In genomic region chr8:80807807-80808505, GRCm38 (mm10) we compare ENCODE assay signal across 8 mouse cellular contexts.
DNase-seq lines count a peak whose midpoint lies in the region; ATAC-seq and TF ChIP-seq lines count a peak whose summit lies in the region.

No protein-coding gene starts in this region.

- H3K9ac ChIP-seq in hindbrain, embryonic 12.5 days = no peak overlapping the region
- 0 out of 2 replicates have a peak overlapping the region, but pooled peaks have one; percentile 29 for H3K9ac ChIP-seq in midbrain, postnatal 0 days (replicated peaks; ENCODE audit: low read length, poor library complexity, severe bottlenecking)

- peak; percentile 24; the same call in 1 of the 2 replicates for ATAC-seq in hindbrain, embryonic 12.5 days (ENCODE audit: low FRiP score)
- ATAC-seq in midbrain, postnatal 0 days (ENCODE audit: low FRiP score) = no peak

- no peaks in the 10 kb centered on the region for H3K36me3 ChIP-seq in kidney, adult 2 months (ENCODE audit: control insufficient read depth, insufficient read depth, low read length)
- H3K36me3 ChIP-seq in hindbrain, embryonic 12.5 days = no peaks in the 10 kb centered on the region
- no peaks in the 10 kb centered on the region for H3K36me3 ChIP-seq in midbrain, postnatal 0 days (ENCODE audit: insufficient read depth, low read length)

- no peaks in the 10 kb centered on the region for H3K9me3 ChIP-seq in hindbrain, embryonic 12.5 days (replicated peaks)
- no peaks in the 10 kb centered on the region for H3K9me3 ChIP-seq in midbrain, postnatal 0 days (ENCODE audit: low read length)

- H3K4me2 ChIP-seq in hindbrain, embryonic 12.5 days (replicated peaks) = peak overlapping the region; percentile 17; the same call in 1 of the 2 replicates
- H3K4me2 ChIP-seq in midbrain, postnatal 0 days (ENCODE audit: low read depth, low read length, poor library complexity, severe bottlenecking) = no peak overlapping the region

- TF ChIP-seq POLR2A in kidney, adult 2 months (IDR thresholded peaks at IDR 0.05; ENCODE audit: low read depth, low read length) = no peak

- no peak overlapping the region for H3K4me3 ChIP-seq in kidney, adult 2 months (ENCODE audit: insufficient read depth, low read depth, low read length)
- no peak overlapping the region for H3K4me3 ChIP-seq in hindbrain, embryonic 12.5 days
- no peak overlapping the region for H3K4me3 ChIP-seq in midbrain, postnatal 0 days (ENCODE audit: low read depth, low read length)

- 28% methylated on average over 13 of the region's 13 CpGs for WGBS in kidney, adult 2 months
- 34% methylated on average over 13 of the region's 13 CpGs for WGBS in hindbrain, embryonic 12.5 days
- 25% methylated on average over 13 of the region's 13 CpGs for WGBS in midbrain, postnatal 0 days

- no peak for DNase-seq in kidney, adult 2 months
- no peak for DNase-seq in kidney, postnatal 25 days
- peak; percentile 62 for DNase-seq in embryo, embryonic 11 days
- no peak for DNase-seq in midbrain, postnatal 0 days (ENCODE audit: low spot score)
- no peak for DNase-seq in natural killer cell, adult 2 months (ENCODE audit: low spot score in 2 of 2)
- DNase-seq in urinary bladder, postnatal 4 days (ENCODE audit: low spot score in 2 of 2) = no peak
- DNase-seq in left cerebral cortex, adult 8-10 months (ENCODE audit: low spot score in 2 of 2) = no peak

- H3K4me1 ChIP-seq in kidney, adult 2 months (ENCODE audit: control insufficient read depth, insufficient read depth, low read length) = peaks cover 27% of the 10 kb centered on the region
- peaks cover 40% of the 10 kb centered on the region for H3K4me1 ChIP-seq in hindbrain, embryonic 12.5 days
- H3K4me1 ChIP-seq in midbrain, postnatal 0 days (ENCODE audit: insufficient read depth, low read length) = no peaks in the 10 kb centered on the region

- peak overlapping the region; percentile 2; the same call in 1 of the 2 replicates for H3K27ac ChIP-seq in kidney, adult 2 months (ENCODE audit: insufficient read depth, low read depth, low read length)
- H3K27ac ChIP-seq in hindbrain, embryonic 12.5 days = peak overlapping the region; percentile 80
- H3K27ac ChIP-seq in midbrain, postnatal 0 days (ENCODE audit: low read depth, low read length) = 0 out of 2 replicates have a peak overlapping the region, but pooled peaks have one; percentile 9

- H3K27me3 ChIP-seq in kidney, adult 2 months (replicated peaks; ENCODE audit: control insufficient read depth, insufficient read depth, low read length) = no peaks in the 10 kb centered on the region
- no peaks in the 10 kb centered on the region for H3K27me3 ChIP-seq in hindbrain, embryonic 12.5 days
- no peaks in the 10 kb centered on the region for H3K27me3 ChIP-seq in midbrain, postnatal 0 days (ENCODE audit: insufficient read depth, low read length)

- no peak for TF ChIP-seq CTCF in kidney, adult 2 months (conservative IDR thresholded peaks at IDR 0.05; ENCODE audit: insufficient read depth, insufficient read length, low read depth, low read length)
- TF ChIP-seq CTCF in midbrain, postnatal 0 days (IDR thresholded peaks at IDR 0.05) = no peak

Comparison
In these comparisons a context has a peak if more than half of its experiments do, and no peak if none do; other contexts are left out.
1. H3K27ac ChIP-seq: peak in every context shown above with its lines; median percentile 80 in hindbrain, embryonic 12.5 days; 9 in midbrain, postnatal 0 days; 2 in kidney, adult 2 months.